Mouse (Mus musculus): ENCODE measurements around the gene Atg5.

GRCm38 (mm10) chr10:44347549-44348172, 79.5 kb downstream of the Atg5 start:
- TF ChIP-seq CTCF (IDR thresholded peaks at IDR 0.05; ENCODE audit: borderline replicate concordance, extremely low read depth, insufficient read depth, insufficient read length): no peak
- no peak for TF ChIP-seq POLR2A (IDR thresholded peaks at IDR 0.05; ENCODE audit: borderline replicate concordance, extremely low read depth, insufficient read depth, insufficient read length, poor library complexity, severe bottlenecking)
